Mouse (Mus musculus): ENCODE measurements at regions not wholly inside any gene's neighbourhood (a gene's known extent, or its start where the extent isn't known, plus 50 kb on each side); places are given as distances from the start of the nearest gene placed in this dataset.
A peak's percentile ranks its signal among the peaks of the same experiment; 100 is the strongest.

GRCm38 (mm10) chr7:90030486-90031250, 49.9 kb upstream of the Eed start:
- intact Hi-C loops (cut with DNase I) = no loop called here

GRCm38 (mm10) chr7:90033086-90033485, 52.3 kb upstream of the Eed start:
- intact Hi-C loops (cut with DNase I) = no loop called here
- DNase-seq (ENCODE audit: low spot score in 2 of 2) = no peak

More at GRCm38 (mm10) chr7:90030486-90031250, 49.9 kb upstream of the Eed start:
- DNase-seq (ENCODE audit: low spot score in 2 of 2) = no peak

DNA sequence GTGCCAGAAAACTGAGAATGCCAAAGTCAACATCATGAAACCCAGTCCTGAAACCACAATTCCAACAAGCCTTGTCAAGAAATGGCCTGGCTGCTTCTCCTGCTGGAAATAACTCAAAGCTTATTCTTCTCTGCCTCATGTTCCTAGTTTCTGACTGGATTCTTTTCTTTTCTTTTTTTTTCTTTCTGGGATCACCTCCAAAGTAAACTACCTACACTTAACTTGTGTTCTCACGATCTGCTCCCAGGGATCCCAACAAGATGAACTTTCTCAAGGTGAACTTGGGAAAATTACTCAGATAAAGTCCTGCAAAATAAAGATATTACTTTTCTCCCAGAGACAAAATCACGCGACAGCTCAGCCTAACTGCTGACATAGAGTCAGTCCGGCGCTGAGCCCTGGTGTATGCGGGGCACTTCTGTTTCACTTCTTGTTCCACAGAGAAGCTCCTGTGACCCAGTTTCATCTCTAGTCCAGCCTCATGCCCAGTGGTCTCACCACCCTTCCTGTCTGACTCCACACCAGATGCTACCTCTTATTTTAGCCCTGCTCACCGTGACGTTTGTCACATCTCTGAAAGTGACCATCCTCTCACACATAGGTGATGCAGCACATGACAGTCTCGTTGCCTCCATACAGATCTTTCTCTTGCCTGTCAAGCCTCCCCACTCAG, 53.0 kb upstream of the Eed start:
- intact Hi-C loops (cut with DNase I) = no loop called here
- peak in 1 of 2 experiments; percentile 50 for DNase-seq (ENCODE audit: low spot score in 2 of 2)

GRCm38 (mm10) chr7:90034498-90034897, 53.7 kb upstream of the Eed start:
- intact Hi-C loops (cut with DNase I) = no loop called here
- DNase-seq (ENCODE audit: low spot score in 2 of 2) = no peak

DNA sequence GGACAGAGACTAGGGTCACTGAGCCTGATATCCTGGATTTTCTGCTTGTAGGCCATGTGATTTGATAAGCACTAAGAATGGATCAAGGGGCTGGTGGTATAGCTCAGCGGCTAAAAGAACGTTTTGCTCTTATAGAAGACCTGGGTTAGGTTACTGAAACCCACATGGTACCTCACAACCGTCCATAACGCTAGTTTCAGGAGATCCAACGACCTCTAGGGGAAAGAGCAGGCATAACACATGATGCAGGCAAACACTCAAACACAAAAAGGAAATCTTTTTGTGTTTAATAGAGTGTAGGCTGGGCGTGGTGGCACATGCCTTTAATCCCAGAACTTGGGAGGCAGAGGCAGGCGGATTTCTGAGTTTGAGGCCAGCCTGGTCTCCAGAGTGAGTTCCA, 54.6 kb upstream of the Eed start:
- DNase-seq (ENCODE audit: low spot score in 2 of 2) = no peak
- intact Hi-C loops (cut with DNase I) = no loop called here

DNA sequence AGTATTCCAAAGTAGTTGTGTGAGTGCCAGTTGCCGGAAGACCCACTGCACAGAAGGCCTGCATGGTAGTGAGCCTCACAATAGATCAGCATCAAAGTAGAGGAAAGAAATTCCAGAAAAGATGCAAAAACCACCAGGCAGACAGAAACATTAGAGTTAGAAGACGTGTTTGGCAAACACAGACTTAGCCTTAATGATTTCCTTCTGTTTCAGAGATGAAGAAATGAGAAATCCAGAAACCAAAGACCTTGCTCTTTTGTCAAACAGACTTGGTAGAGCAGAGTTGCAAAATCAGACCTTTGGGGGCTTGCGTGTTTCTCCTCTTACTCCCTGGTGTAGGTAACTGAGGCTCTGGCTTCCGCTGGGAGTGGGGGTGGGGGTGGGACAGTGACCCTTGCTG, 57.0 kb upstream of the Eed start:
- intact Hi-C loops (cut with DNase I) = no loop called here
- no peak for DNase-seq (ENCODE audit: low spot score in 2 of 2)

GRCm38 (mm10) chr7:90039504-90039903, 58.7 kb upstream of the Eed start:
- intact Hi-C loops (cut with DNase I) = no loop called here
- peak in 1 of 2 experiments; percentile 45 for DNase-seq (ENCODE audit: low spot score in 2 of 2)

DNA sequence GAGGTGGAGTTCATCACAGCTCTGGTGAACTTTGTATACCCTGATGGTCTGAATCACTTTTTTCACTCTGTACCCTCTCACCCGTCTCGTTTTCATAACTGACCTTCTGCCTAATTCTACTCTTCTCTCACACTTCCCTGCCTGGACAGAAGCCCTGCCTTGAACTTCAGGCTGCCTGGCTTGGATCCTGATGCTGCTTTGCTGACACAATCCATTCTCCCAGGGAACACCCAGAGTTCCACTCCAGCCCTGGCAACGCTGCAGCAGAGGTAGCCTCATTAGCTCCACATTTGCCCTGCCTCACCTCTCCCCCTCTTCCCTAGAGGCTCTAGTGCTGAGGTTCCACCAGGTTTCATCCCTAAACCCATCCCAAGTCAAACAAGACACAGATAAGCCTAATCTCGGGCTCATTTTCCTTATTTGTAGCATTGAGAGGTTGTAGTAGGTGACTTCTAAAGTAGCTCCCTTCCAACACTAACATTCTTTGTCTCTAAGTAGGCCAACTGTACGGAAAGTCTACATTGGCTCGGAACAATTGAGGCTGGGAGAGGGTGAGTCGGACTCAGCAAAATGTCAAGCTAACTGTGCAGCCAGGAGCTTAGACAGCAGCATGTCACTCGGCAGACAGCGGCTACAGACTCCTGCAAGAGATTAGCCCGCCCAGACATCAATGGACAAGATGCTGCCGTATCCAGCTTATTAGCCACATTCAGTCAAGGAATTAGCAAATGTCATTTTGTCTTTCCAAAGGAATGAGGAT, 60.0 kb upstream of the Eed start:
- intact Hi-C loops (cut with DNase I) = no loop called here
- DNase-seq (ENCODE audit: low spot score in 2 of 2) = no peak

DNA sequence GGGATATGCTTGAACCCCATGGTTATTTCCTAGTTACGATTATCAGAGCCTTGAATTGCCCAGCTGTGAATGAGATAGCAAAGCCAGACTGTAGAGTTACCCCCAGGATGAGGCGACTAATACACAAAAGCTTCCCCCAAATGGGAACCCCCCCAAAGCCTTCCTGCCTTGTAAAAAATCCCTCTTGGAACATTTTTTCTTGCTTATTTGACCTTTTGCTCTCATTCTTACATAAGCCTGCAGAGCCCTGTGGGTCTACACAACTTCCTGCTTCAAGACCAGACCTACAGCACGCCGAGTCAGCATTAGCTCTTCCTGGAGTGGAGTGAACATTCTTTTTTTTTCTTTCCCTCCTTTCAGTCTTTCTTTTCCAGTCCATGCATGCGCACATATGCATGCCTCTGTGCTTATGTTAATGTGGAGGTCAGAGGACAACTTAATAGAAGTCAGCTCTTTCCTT, 60.8 kb upstream of the Eed start:
- no peak for DNase-seq (ENCODE audit: low spot score in 2 of 2)
- intact Hi-C loops (cut with DNase I) = no loop called here

GRCm38 (mm10) chr7:90042364-90042763, 61.6 kb upstream of the Eed start:
- no peak for DNase-seq (ENCODE audit: low spot score in 2 of 2)
- intact Hi-C loops (cut with DNase I) = no loop called here

- intact Hi-C loops (cut with DNase I) = no loop called here
- DNase-seq (ENCODE audit: low spot score in 2 of 2) = no peak
Measured at GRCm38 (mm10) chr7:90043526-90043925, 62.7 kb upstream of the Eed start.

- DNase-seq (ENCODE audit: low spot score in 2 of 2) = no peak
- intact Hi-C loops (cut with DNase I) = no loop called here
Measured at GRCm38 (mm10) chr7:90044100-90044698, 63.4 kb upstream of the Eed start.

DNA sequence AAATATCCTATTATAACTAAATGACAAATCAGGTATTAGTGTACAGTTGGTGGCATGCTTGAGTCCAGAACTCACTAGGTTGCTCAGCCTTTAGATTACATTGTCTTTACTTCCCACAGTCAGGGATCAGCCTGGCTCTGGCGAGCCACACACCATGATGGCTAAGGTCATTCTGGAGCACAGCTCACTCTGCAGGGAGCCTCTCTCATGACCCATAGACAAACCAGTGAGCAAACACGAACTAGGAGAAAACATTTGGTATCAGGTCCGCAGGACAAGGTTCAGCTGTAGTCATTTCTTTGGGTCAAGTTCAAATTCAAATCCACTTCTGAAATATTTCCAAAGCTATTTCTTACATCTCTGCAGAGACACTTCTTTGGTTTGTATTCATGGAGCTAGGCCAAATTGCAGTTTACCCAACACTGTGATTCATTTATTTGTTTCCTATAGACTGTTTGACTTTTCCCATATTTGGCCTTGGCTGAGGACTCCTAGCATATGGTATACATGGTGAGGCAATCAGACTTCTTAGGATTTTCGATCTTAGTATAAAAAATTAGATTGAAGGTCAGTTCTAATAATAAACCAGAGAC, 64.5 kb upstream of the Eed start:
- intact Hi-C loops (cut with DNase I) = no loop called here
- DNase-seq (ENCODE audit: low spot score in 2 of 2) = no peak

DNA sequence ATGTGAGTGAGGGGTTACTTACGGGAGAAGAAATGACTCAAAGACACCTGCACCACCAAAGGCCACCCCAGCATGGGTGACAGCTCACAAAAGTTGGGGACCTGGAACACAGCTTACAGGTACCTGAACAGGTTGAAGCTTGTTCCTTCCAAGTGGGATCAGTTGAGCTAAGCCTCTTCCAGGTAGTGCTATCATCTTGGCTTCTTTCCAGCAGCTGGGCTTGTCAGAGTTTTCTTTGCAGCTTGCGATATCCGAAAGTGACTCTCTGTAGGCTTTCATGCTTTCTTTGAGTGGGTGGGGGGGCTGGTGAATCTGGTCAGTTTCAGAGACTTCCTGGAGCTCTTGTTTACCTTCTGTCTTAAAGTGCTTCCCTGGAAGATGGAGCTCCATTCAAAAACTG, 65.4 kb upstream of the Eed start:
- DNase-seq (ENCODE audit: low spot score in 2 of 2) = no peak
- intact Hi-C loops (cut with DNase I) = no loop called here

- intact Hi-C loops (cut with DNase I) = no loop called here
- DNase-seq (ENCODE audit: low spot score in 2 of 2) = no peak
Measured at GRCm38 (mm10) chr7:90046862-90047261, 66.1 kb upstream of the Eed start.

DNA sequence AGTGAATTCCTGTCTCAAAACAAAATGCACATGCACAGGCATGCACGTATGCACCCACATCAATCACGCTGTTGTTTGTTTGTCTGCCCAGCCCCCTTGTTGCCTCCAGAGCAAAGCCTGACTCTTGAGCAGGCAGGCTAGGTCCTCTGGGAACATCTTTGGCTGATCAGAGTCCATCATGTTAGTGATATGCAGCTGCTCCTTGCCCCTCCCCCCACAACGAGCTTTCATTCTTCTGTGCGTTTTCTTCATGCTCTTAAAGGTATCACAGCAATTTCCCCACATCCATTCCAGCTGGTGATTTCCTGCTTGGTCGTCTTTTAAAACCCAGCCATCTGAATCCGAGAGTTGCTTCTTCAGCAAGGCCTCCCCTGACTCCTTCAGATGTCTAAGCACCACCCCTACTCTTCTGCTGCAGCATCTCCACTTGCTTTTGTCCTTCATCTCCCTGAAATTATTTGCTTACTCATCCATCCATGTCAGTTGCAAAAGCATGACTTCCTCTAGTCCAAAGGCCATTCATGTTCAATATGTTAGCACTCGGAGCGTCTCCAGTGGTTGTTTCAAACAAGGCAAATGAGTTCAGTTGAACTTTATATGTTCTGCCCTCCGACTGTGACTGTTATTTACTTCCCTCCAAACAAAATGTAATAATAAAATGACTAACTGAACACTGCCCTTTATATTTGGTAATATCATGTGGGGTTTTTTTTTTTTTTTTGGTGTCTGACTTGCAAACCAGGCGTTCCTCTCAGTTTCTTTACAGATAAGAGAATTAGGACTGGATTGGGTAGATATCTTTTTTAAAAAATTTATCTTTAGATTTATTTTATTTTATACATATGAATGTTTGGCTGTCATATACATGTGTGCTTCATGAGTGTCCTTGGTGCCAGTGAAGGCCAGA, 67.9 kb upstream of the Eed start:
- intact Hi-C loops (cut with DNase I) = no loop called here
- no peak for DNase-seq (ENCODE audit: low spot score in 2 of 2)

DNA sequence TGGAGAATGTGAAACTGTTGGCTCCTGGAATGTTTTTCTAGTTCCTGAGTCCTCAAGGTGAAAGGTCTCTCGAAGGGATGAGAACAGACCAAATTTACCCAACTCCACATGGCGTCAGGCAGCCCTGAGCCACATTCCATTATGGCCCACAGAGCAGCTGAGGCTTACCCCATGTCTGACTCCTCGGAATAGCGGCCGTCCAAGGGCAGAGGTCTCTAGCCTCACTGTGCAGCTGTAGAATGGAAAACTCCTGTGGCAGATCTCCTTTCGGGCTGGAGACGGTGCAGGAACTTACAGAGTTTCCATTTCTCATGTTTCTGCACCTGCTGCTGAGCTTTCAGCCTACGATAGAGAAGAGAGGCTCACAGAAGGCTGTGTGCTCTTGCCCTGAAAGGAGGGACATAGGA, 69.1 kb upstream of the Eed start:
- no peak for DNase-seq (ENCODE audit: low spot score in 2 of 2)
- intact Hi-C loops (cut with DNase I) = no loop called here

GRCm38 (mm10) chr7:90054795-90055511, 74.2 kb upstream of the Eed start:
- no peak for DNase-seq (ENCODE audit: low spot score in 2 of 2)
- intact Hi-C loops (cut with DNase I) = no loop called here
